Mouse (Mus musculus): ENCODE data around the gene Olfr5. TPM values are rescaled to one million over a fixed set of nuclear protein-coding genes. Genes with fewer than 3 reads are reported as not detected.

Gene Olfr5
- total and polyA plus RNA-seq, 2 experiments from 2014 or later: not detected

- Histone ChIP-seq H3K4me3 (ENCODE audit: low read length) (no peak within 1 kb of the TSS), H3K36me3 (ENCODE audit: insufficient read depth, low read length) (no peaks in the 10 kb centered on the region), H3K4me2 (ENCODE audit: low read depth, low read length) (no peak within 1 kb of the TSS), H3K27ac (no peak within 1 kb of the TSS), H3K4me1 (ENCODE audit: insufficient read depth, low read length) (no peaks in the 10 kb centered on the region), H3K9ac (replicated peaks; ENCODE audit: low read length) (no peak within 1 kb of the TSS), H3K27me3 (ENCODE audit: insufficient read depth, low read length) (no peaks in the 10 kb centered on the region), H3K9me3 (ENCODE audit: low read length) (no peaks in the 10 kb centered on the region)
- no peak for TF ChIP-seq CTCF (IDR thresholded peaks at IDR 0.05; ENCODE audit: low read depth)
- no peak for DNase-seq (ENCODE audit: low spot score)
- no peak for ATAC-seq
These were observed 19.8 kb downstream of the Olfr5 start, which contains the start of gene Olfr1346 for GRCm38 (mm10) chr7:6466951-6467350. TSS of gene Olfr1346 (plus strand) at chr7:6467101.

- Histone ChIP-seq H3K9ac (replicated peaks; ENCODE audit: low read length) (no peak overlapping the region), H3K9me3 (ENCODE audit: low read length) (no peaks in the 10 kb centered on the region), H3K4me3 (ENCODE audit: low read length) (no peak overlapping the region), H3K4me1 (ENCODE audit: insufficient read depth, low read length) (no peaks in the 10 kb centered on the region), H3K27me3 (ENCODE audit: insufficient read depth, low read length) (no peaks in the 10 kb centered on the region), H3K27ac (no peak overlapping the region), H3K4me2 (ENCODE audit: low read depth, low read length) (no peak overlapping the region), H3K36me3 (ENCODE audit: insufficient read depth, low read length) (no peaks in the 10 kb centered on the region)
- DNase-seq (ENCODE audit: low spot score) (no peak), ATAC-seq (no peak)
- WGBS: 40% methylated on average over 3 of the region's 3 CpGs
- TF ChIP-seq CTCF (IDR thresholded peaks at IDR 0.05; ENCODE audit: low read depth): no peak
These were observed 30.3 kb downstream of the Olfr5 start for GRCm38 (mm10) chr7:6456399-6456798.

GRCm38 (mm10) chr7:6455868-6456267 lies 30.9 kb downstream of the Olfr5 start, which contains the start of gene Olfr1336:
TSS of gene Olfr1336 (plus strand) at chr7:6456168.
- no peaks in the 10 kb centered on the region for H3K9me3 ChIP-seq (ENCODE audit: low read length)

GRCm38 (mm10) chr7:6447771-6448170 lies 39.0 kb downstream of the Olfr5 start:
- DNase-seq (ENCODE audit: low spot score): no peak
- TF ChIP-seq CTCF (IDR thresholded peaks at IDR 0.05; ENCODE audit: low read depth): no peak

More at GRCm38 (mm10) chr7:6455868-6456267, 30.9 kb downstream of the Olfr5 start, which contains the start of gene Olfr1336:
- Histone ChIP-seq H3K4me3 (ENCODE audit: low read length) (no peak within 1 kb of the TSS), H3K9ac (replicated peaks; ENCODE audit: low read length) (no peak within 1 kb of the TSS), H3K27me3 (ENCODE audit: insufficient read depth, low read length) (no peaks in the 10 kb centered on the region), H3K4me1 (ENCODE audit: insufficient read depth, low read length) (no peaks in the 10 kb centered on the region), H3K4me2 (ENCODE audit: low read depth, low read length) (no peak within 1 kb of the TSS), H3K36me3 (ENCODE audit: insufficient read depth, low read length) (no peaks in the 10 kb centered on the region), H3K27ac (no peak within 1 kb of the TSS)
- TF ChIP-seq CTCF (IDR thresholded peaks at IDR 0.05; ENCODE audit: low read depth): no peak
- no peak for DNase-seq (ENCODE audit: low spot score)
- no peak for ATAC-seq

GRCm38 (mm10) chr7:6441173-6441572 lies 45.6 kb downstream of the Olfr5 start:
- H3K4me3 ChIP-seq (ENCODE audit: low read length): no peak overlapping the region
- DNase-seq (ENCODE audit: low spot score): no peak
- TF ChIP-seq CTCF (IDR thresholded peaks at IDR 0.05; ENCODE audit: low read depth): no peak
- 33% methylated on average over 2 of the region's 2 CpGs for WGBS
- no peak for ATAC-seq
- H3K4me2 ChIP-seq (ENCODE audit: low read depth, low read length): no peak overlapping the region
- no peaks in the 10 kb centered on the region for H3K9me3 ChIP-seq (ENCODE audit: low read length)
- H3K27ac ChIP-seq: no peak overlapping the region
- H3K4me1 ChIP-seq (ENCODE audit: insufficient read depth, low read length): no peaks in the 10 kb centered on the region
- H3K27me3 ChIP-seq (ENCODE audit: insufficient read depth, low read length): no peaks in the 10 kb centered on the region
- H3K36me3 ChIP-seq (ENCODE audit: insufficient read depth, low read length): no peaks in the 10 kb centered on the region
- no peak overlapping the region for H3K9ac ChIP-seq (replicated peaks; ENCODE audit: low read length)

More at GRCm38 (mm10) chr7:6447771-6448170, 39.0 kb downstream of the Olfr5 start:
- H3K4me1 ChIP-seq (ENCODE audit: insufficient read depth, low read length): no peaks in the 10 kb centered on the region
- H3K27me3 ChIP-seq (ENCODE audit: insufficient read depth, low read length): no peaks in the 10 kb centered on the region
- H3K4me2 ChIP-seq (ENCODE audit: low read depth, low read length): no peak overlapping the region
- no peak overlapping the region for H3K9ac ChIP-seq (replicated peaks; ENCODE audit: low read length)
- no peak overlapping the region for H3K27ac ChIP-seq
- H3K9me3 ChIP-seq (ENCODE audit: low read length): no peaks in the 10 kb centered on the region
- H3K4me3 ChIP-seq (ENCODE audit: low read length): no peak overlapping the region
- ATAC-seq: no peak
- no peaks in the 10 kb centered on the region for H3K36me3 ChIP-seq (ENCODE audit: insufficient read depth, low read length)
- 82% methylated on average over 5 of the region's 5 CpGs for WGBS

- 79% methylated on average over 3 of the region's 3 CpGs for WGBS
- H3K27ac ChIP-seq: no peak within 1 kb of the TSS
- no peaks in the 10 kb centered on the region for H3K36me3 ChIP-seq (ENCODE audit: insufficient read depth, low read length)
- no peak for TF ChIP-seq CTCF (IDR thresholded peaks at IDR 0.05; ENCODE audit: low read depth)
- DNase-seq (ENCODE audit: low spot score) (no peak), ATAC-seq (no peak)
- no peaks in the 10 kb centered on the region for H3K27me3 ChIP-seq (ENCODE audit: insufficient read depth, low read length)
- no peaks in the 10 kb centered on the region for H3K9me3 ChIP-seq (ENCODE audit: low read length)
- H3K4me1 ChIP-seq (ENCODE audit: insufficient read depth, low read length): no peaks in the 10 kb centered on the region
- no peak within 1 kb of the TSS for H3K4me2 ChIP-seq (ENCODE audit: low read depth, low read length)
- no peak within 1 kb of the TSS for H3K4me3 ChIP-seq (ENCODE audit: low read length)
- H3K9ac ChIP-seq (replicated peaks; ENCODE audit: low read length): no peak within 1 kb of the TSS
These were observed 48.4 kb downstream of the Olfr5 start, which contains the start of gene Olfr1344 for GRCm38 (mm10) chr7:6438388-6438787. TSS of gene Olfr1344 (plus strand) at chr7:6438688.

- no peak overlapping the region for H3K4me3 ChIP-seq (ENCODE audit: low read length)
- DNase-seq (ENCODE audit: low spot score): no peak
These were observed 56.4 kb downstream of the Olfr5 start for GRCm38 (mm10) chr7:6430342-6430741.

More at GRCm38 (mm10) chr7:6430342-6430741, 56.4 kb downstream of the Olfr5 start:
- H3K4me1 ChIP-seq (ENCODE audit: insufficient read depth, low read length): no peaks in the 10 kb centered on the region
- H3K27me3 ChIP-seq (ENCODE audit: insufficient read depth, low read length): no peaks in the 10 kb centered on the region
- peaks cover 4% of the 10 kb centered on the region; the same call in 1 of the 2 replicates for H3K9me3 ChIP-seq (ENCODE audit: low read length)
- no peak overlapping the region for H3K9ac ChIP-seq (replicated peaks; ENCODE audit: low read length)
- H3K27ac ChIP-seq: no peak overlapping the region
- no peak for ATAC-seq
- 37% methylated on average over 2 of the region's 2 CpGs for WGBS
- peak; percentile 50 for TF ChIP-seq CTCF (IDR thresholded peaks at IDR 0.05; ENCODE audit: low read depth)
- H3K36me3 ChIP-seq (ENCODE audit: insufficient read depth, low read length): no peaks in the 10 kb centered on the region
- H3K4me2 ChIP-seq (ENCODE audit: low read depth, low read length): no peak overlapping the region
